Mouse (Mus musculus): Measurements from ENCODE around the gene Pbx1.

GRCm38 (mm10) chr1:168341368-168341767 lies 90.7 kb downstream of the Pbx1 start:
- TF ChIP-seq CTCF (IDR thresholded peaks at IDR 0.05; ENCODE audit: insufficient read depth, low read length) (no peak), POLR2A (IDR thresholded peaks at IDR 0.05; ENCODE audit: borderline replicate concordance, extremely low read depth, low read depth, low read length) (no peak)

Measured in lung, adult 2 months (tissue).